Mouse (Mus musculus) lung, embryonic 14.5 days (tissue): ENCODE results near the gene Zfp598. TPM values are rescaled to one million over a fixed set of nuclear protein-coding genes. Genes with fewer than 3 reads are reported as not detected.
A peak's percentile ranks its signal among the peaks of the same experiment; 100 is the strongest.
"Not testable (repeated sequence)": the region's sequence is repeated elsewhere in the genome, so short reads cannot be mapped to it uniquely, and the experiment has no call there.

Experiments used
- ATAC-seq: fragments of 200-750 bp; cut with Nextera tagmentation; 2 replicates; pipeline ENCODE4 v1.8.0; 2017; ENCODE audit warnings: mild to moderate bottlenecking, moderate TSS enrichment, moderate library complexity; ENCODE audit not compliant: insufficient read depth
- DNase-seq: peaks from one replicate; pipeline ENCODE4 v3.0.0-alpha.2; 2015
- H3K27ac ChIP-seq: fragments of 300-500 bp; sonication (generic); 2 replicates; pipeline ENCODE4 v1.5.1; 2014; ENCODE audit warnings: low read depth, mild to moderate bottlenecking, moderate library complexity
- H3K27me3 ChIP-seq: fragments of 300-500 bp; sonication (generic); 2 replicates; pipeline ENCODE4 v1.6.1; 2014; ENCODE audit warnings: low read length, control low read depth; ENCODE audit not compliant: insufficient read depth
- H3K36me3 ChIP-seq: fragments of 300-500 bp; sonication (generic); 2 replicates; pipeline ENCODE4 v1.6.1; 2014; ENCODE audit warnings: control low read depth; ENCODE audit not compliant: insufficient read depth
- H3K4me1 ChIP-seq: fragments of 300-500 bp; sonication (generic); 2 replicates; pipeline ENCODE4 v1.6.1; 2014; ENCODE audit warnings: antibody characterized with exemption, control low read depth; ENCODE audit not compliant: insufficient read depth
- H3K4me2 ChIP-seq: fragments of 300-500 bp; sonication (generic); 2 replicates; pipeline ENCODE4 v1.6.1; 2014; ENCODE audit warnings: mild to moderate bottlenecking
- H3K4me3 ChIP-seq: fragments of 300-500 bp; sonication (generic); 2 replicates; pipeline ENCODE4 v1.5.1; 2014; ENCODE audit warnings: low read depth, low read length
- H3K9ac ChIP-seq: fragments of 300-500 bp; sonication (generic); 2 replicates; pipeline ENCODE4 v1.6.1; 2014
- H3K9me3 ChIP-seq: fragments of 300-500 bp; sonication (generic); 2 replicates; pipeline ENCODE4 v1.6.1; 2016; ENCODE audit warnings: low read depth, low read length, control low read depth
- CTCF ChIP-seq: IDR thresholded peaks from 2 replicates; pipeline ENCODE4 v1.5.1; 2016; ENCODE audit warnings: antibody characterized with exemption, low read depth
- WGBS: fragments of 180-500 bp; shearing (Covaris S2); extraction: QIAGEN DNeasy Blood & Tissue Kit; methylation state at CpG from one replicate; pipeline ENCODE4 v1.1.7; 2014; 5-methylcytosine and 5-hydroxymethylcytosine counted together
- polyA plus RNA-seq: library from polyadenylated mRNA; unstranded; fragments of >200 nt; fragmentation: Nextera tagmentation; extraction: Ambion mirVana; gene quantifications from 2 replicates; pipeline ENCODE4 v1.2.1, GENCODE M21; 2014

Zfp598 gene
- polyA plus RNA-seq, 1 experiment from 2014 or later = 32.9 TPM

DNA sequence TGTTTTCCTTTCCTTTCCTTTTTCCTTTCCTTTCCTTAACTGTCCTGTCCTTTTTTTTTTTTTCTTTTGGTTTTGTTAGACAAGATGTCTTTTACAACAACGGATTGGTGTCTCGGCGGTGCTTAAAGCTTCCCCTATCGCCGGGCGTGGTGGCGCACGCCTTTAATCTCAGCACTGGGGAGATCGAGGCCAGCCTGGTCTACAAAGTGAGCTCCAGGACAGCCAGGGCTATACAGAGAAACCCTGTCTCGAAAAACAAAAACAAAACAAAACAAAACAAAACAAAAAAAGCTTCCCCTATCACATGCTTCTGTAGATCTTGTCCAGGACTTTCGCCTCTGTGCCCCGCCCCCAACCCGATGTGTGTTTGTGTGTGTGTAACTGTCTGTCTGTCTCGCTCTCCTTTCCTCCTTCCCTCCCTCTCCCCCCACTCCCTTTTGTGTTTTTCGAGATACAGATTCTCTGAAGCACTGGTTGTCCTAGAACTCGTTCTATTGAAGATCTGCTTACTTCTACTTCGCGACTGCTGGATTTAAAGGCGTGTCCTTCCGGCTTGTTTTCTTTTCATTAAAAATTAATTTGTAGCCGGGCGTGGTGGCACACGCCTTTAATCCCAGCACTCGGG lies 38.4 kb downstream of the Zfp598 start:
- H3K4me3 ChIP-seq = peak overlapping the region; percentile 81
- no peaks in the 10 kb centered on the region for H3K4me1 ChIP-seq
- 4% methylated on average over 24 of the region's 24 CpGs for WGBS
- H3K9ac ChIP-seq = peak overlapping the region; percentile 74
- TF ChIP-seq CTCF = no peak
- DNase-seq = no peak
- peak overlapping the region; percentile 79 for H3K27ac ChIP-seq
- H3K27me3 ChIP-seq = no peaks in the 10 kb centered on the region
- peak overlapping the region; percentile 63 for H3K4me2 ChIP-seq
- peaks cover 21% of the 10 kb centered on the region for H3K36me3 ChIP-seq
- peak; percentile 53; the same call in 1 of the 2 replicates for ATAC-seq
- no peaks in the 10 kb centered on the region for H3K9me3 ChIP-seq

DNA sequence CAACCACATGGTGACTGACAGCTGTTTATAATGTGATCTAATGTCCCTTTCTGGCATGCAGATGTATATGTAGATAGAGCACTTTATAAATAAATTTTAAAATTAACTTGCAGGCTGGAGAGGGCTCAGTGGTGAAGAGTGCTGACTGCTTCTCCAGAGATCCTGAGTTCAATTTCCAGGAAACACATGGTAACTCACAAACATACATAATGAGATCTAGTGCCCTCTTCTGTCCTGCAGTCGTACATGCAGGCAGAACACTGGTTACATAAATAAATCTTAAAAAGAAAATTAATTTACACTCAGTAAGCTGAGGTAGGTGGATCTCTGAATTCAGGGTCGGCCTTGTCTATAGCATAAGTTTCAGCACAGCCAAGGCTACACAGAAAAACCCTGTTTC lies 39.2 kb downstream of the Zfp598 start:
- no peak overlapping the region for H3K4me3 ChIP-seq
- peak; percentile 73 for DNase-seq

DNA sequence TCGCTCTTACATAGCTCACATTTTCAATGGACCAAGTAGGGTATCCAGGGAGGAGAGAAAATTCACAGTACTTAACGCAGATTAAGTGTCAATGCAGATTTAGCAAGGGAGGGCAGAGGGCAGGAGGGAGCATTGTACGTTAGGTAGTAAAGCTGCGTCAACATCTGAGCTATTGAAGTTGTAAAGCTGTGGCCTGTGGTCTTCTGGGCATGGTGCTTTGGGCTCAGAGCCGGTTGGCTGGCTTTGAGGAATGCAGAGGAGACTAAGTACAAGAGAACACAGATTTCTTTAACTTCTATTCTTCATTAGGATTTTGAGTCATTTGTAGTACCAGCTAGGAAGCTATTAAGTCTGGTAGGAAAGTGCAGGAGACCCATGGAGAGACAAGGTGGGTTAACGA lies 46.1 kb downstream of the Zfp598 start:
- H3K36me3 ChIP-seq = peaks cover 26% of the 10 kb centered on the region; the same call in 1 of the 2 replicates
- no peak for DNase-seq
- H3K9me3 ChIP-seq = no peaks in the 10 kb centered on the region
- 84% methylated on average over 6 of the region's 6 CpGs for WGBS
- H3K4me3 ChIP-seq = no peak overlapping the region
- 0 out of 2 replicates have a peak, but pooled peaks cover 4% of the 10 kb centered on the region for H3K4me1 ChIP-seq
- no peak for ATAC-seq
- H3K27me3 ChIP-seq = no peaks in the 10 kb centered on the region
- no peak overlapping the region for H3K27ac ChIP-seq
- no peak for TF ChIP-seq CTCF
- H3K4me2 ChIP-seq = no peak overlapping the region
- H3K9ac ChIP-seq = no peak overlapping the region

More for the DNA sequence above, 39.2 kb downstream of the Zfp598 start:
- Histone ChIP-seq H3K4me1 (no peaks in the 10 kb centered on the region), H3K27me3 (no peaks in the 10 kb centered on the region), H3K4me2 (no peak overlapping the region), H3K9me3 (no peaks in the 10 kb centered on the region), H3K9ac (no peak overlapping the region), H3K27ac (no peak overlapping the region), H3K36me3 (peaks cover 18% of the 10 kb centered on the region)
- 29% methylated on average over 2 of the region's 2 CpGs for WGBS
- no peak for ATAC-seq
- TF ChIP-seq CTCF = peak; percentile 58

- Histone ChIP-seq H3K9me3 (no peaks in the 10 kb centered on the region), H3K27ac (no peak overlapping the region), H3K27me3 (no peaks in the 10 kb centered on the region), H3K4me1 (0 out of 2 replicates have a peak, but pooled peaks cover 5% of the 10 kb centered on the region), H3K4me2 (no peak overlapping the region), H3K36me3 (peaks cover 32% of the 10 kb centered on the region), H3K9ac (no peak overlapping the region), H3K4me3 (no peak overlapping the region)
- no peak for TF ChIP-seq CTCF
- ATAC-seq (no peak), DNase-seq (no peak)
- 96% methylated on average over 15 of the region's 15 CpGs for WGBS
These were observed 46.7 kb downstream of the Zfp598 start for GRCm38 (mm10) chr17:24716166-24716682.

GRCm38 (mm10) chr17:24717943-24718342 lies 48.5 kb downstream of the Zfp598 start, which contains the start of the genes Rnf151 and Rps2:
TSS of gene Rnf151 (minus strand) at chr17:24718063.
TSS of gene Rps2 (plus strand) at chr17:24718116.
- no peaks in the 10 kb centered on the region for H3K27me3 ChIP-seq
- no peak for TF ChIP-seq CTCF
- ATAC-seq (no peak), DNase-seq (no peak)
- peak within 1 kb of the TSS; percentile 90 for H3K4me3 ChIP-seq
- H3K4me2 ChIP-seq = peak within 1 kb of the TSS; percentile 66
- no peak within 1 kb of the TSS for H3K27ac ChIP-seq
- H3K9me3 ChIP-seq = no peaks in the 10 kb centered on the region
- 0 out of 2 replicates have a peak, but pooled peaks cover 7% of the 10 kb centered on the region for H3K4me1 ChIP-seq
- peak within 1 kb of the TSS; percentile 95 for H3K9ac ChIP-seq
- WGBS = 80% methylated on average over 4 of the region's 4 CpGs
- H3K36me3 ChIP-seq = peaks cover 47% of the 10 kb centered on the region

DNA sequence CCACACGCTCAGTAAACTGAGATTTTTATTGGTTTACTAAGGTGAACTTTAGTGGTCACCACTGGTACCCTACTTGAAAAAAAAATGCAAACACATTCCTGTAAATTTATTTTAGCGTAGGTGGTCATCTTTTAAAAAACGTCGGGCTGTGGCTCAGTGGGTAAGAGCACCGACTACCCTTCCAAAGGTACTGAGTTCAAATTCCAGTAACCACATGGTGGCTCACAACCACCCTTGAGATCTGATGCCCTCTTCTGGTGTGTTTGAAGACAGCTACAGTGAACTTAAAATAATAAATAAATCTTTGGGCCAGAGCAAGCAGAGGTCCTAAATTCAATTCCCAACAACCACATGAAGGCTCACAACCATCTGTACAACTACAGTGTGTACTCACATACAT lies 49.5 kb downstream of the Zfp598 start:
- 58% methylated on average over 5 of the region's 5 CpGs for WGBS
- not testable (repeated sequence) for H3K9me3 ChIP-seq, H3K4me1 ChIP-seq, DNase-seq, H3K27me3 ChIP-seq, H3K27ac ChIP-seq, ATAC-seq
- H3K36me3 ChIP-seq = peaks cover 47% of the 10 kb centered on the region
- peak overlapping the region; percentile 95 for H3K9ac ChIP-seq
- TF ChIP-seq CTCF = peak; percentile 30; the same call in 1 of the 2 replicates
- H3K4me3 ChIP-seq = peak overlapping the region; percentile 90
- peak overlapping the region; percentile 66 for H3K4me2 ChIP-seq

- WGBS = 0% methylated on average over 61 of the region's 61 CpGs
- ATAC-seq (peak; percentile 97), DNase-seq (peak; percentile 99)
- H3K4me2 ChIP-seq = peak overlapping the region; percentile 86
- H3K9ac ChIP-seq = peak overlapping the region; percentile 95
- H3K4me1 ChIP-seq = 0 out of 2 replicates have a peak, but pooled peaks cover 9% of the 10 kb centered on the region
- H3K27me3 ChIP-seq = no peaks in the 10 kb centered on the region
- H3K36me3 ChIP-seq = peaks cover 47% of the 10 kb centered on the region
- no peak for TF ChIP-seq CTCF
- peak overlapping the region; percentile 90 for H3K4me3 ChIP-seq
- peak overlapping the region; percentile 91 for H3K27ac ChIP-seq
- no peaks in the 10 kb centered on the region for H3K9me3 ChIP-seq
These were observed 50.2 kb downstream of the Zfp598 start for GRCm38 (mm10) chr17:24719494-24720222.

DNA sequence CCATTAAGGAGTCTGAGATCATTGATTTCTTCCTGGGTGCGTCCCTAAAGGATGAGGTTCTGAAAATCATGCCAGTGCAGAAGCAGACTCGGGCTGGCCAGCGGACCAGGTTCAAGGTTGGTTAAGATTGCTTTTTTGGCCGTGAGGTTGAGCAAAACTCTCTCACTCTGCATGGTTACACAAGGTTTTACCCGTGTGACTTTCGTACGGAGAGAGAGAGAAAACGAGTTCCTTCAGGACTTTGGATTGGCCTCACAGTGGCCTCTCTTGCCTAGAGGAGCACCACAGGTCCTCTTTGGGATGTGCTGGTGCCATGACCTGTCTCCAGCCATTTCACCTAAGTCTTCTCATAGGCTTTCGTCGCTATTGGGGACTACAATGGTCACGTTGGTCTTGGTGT lies 51.1 kb downstream of the Zfp598 start:
- H3K4me1 ChIP-seq, H3K27me3 ChIP-seq, ATAC-seq, H3K9me3 ChIP-seq: not testable (repeated sequence)
- H3K27ac ChIP-seq = peak overlapping the region; percentile 50; the same call in 1 of the 2 replicates
- H3K36me3 ChIP-seq = peaks cover 43% of the 10 kb centered on the region
- H3K4me3 ChIP-seq = peak overlapping the region; percentile 90
- H3K4me2 ChIP-seq = peak overlapping the region; percentile 86
- peak; percentile 15 for DNase-seq
- H3K9ac ChIP-seq = peak overlapping the region; percentile 87
- under 1% methylated on average over 10 of the region's 11 CpGs for WGBS

- not testable (repeated sequence) for H3K27me3 ChIP-seq, H3K27ac ChIP-seq, H3K4me1 ChIP-seq, DNase-seq, H3K9me3 ChIP-seq, ATAC-seq
- Histone ChIP-seq H3K4me3 (peak overlapping the region; percentile 90), H3K36me3 (peaks cover 34% of the 10 kb centered on the region), H3K4me2 (peak overlapping the region; percentile 86), H3K9ac (peak overlapping the region; percentile 87)
- 39% methylated on average over 7 of the region's 7 CpGs for WGBS
These were observed 52.0 kb downstream of the Zfp598 start for GRCm38 (mm10) chr17:24721383-24721955.
